ENCODE assay signal across 13 mouse cellular contexts in genomic region chr7:101381512-101381911, GRCm38 (mm10). TPM values are rescaled to one million over a fixed set of nuclear protein-coding genes. Genes with fewer than 3 reads are reported as not detected.
DNase-seq lines count a peak whose midpoint lies in the region.
"Had no signal": no experiment of that assay in that cellular context is flagged by ENCODE, and none has a peak within 500 bp of the region (broad histone marks: within the 10 kb centered on the region; RNA-seq: fewer than 3 reads in every experiment).

No protein-coding gene starts in this region.

- DNase-seq in adrenal gland, postnatal 14 days, result peak; percentile 37
- no peak for DNase-seq in adrenal gland, adult 8-10 months
- DNase-seq in kidney, adult 8-10 months, result peak; percentile 75 to 79
- DNase-seq in kidney, postnatal 4 days, result no peak
- peak; percentile 37 for DNase-seq in A20 (ENCODE audit: low read depth, low spot score)
- peak; percentile 47 for DNase-seq in kidney, postnatal 10 days
- DNase-seq in thymus, postnatal 25 days, result no peak
- no peak for DNase-seq in ovary, postnatal 36 days (ENCODE audit: low spot score)
- DNase-seq: lung, postnatal 14 days; right cerebral cortex, adult 18-20 months; thymus, postnatal 4 days had no signal

RNA-seq across cellular contexts. Expression of gene Gm45837, which starts 29.2 kb away (rescaled TPM):
- not detected in 2 replicates for total RNA-seq in adrenal gland, postnatal 14 days (2021)
- 1 to 10 TPM in 2 of 4 experiments, not detected in 2; 4.4 to 8.6 TPM for total RNA-seq in adrenal gland, adult 8-10 months (2022)
- total RNA-seq: left cerebral cortex, postnatal 25 days; MEL had no signal

RNA-seq across cellular contexts. Expression of gene Arap1, which starts 33.6 kb away (rescaled TPM):
- total RNA-seq in adrenal gland, postnatal 14 days (2021), result 39.7 and 55.7 TPM in 2 replicates
- 10 to 100 TPM; 34.8 to 67.7 (median 49.6) TPM for total RNA-seq in adrenal gland, adult 8-10 months (2022)

RNA-seq across cellular contexts. Expression of gene Pde2a, which starts 40.0 kb away (rescaled TPM):
- total RNA-seq in adrenal gland, postnatal 14 days (2021), result 132 and 141 TPM in 2 replicates
- total RNA-seq in adrenal gland, adult 8-10 months (2022), result 100 to 1,000 TPM; 219 to 291 (median 255) TPM

Comparison
In these comparisons a context has a peak if more than half of its experiments do, and no peak if none do; other contexts are left out.
1. DNase-seq: peak in adrenal gland, postnatal 14 days (single experiment), kidney, adult 8-10 months (2 of 2), A20 (single experiment) and kidney, postnatal 10 days (single experiment); none in adrenal gland, adult 8-10 months (single experiment), kidney, postnatal 4 days (0 of 2), thymus, postnatal 25 days (single experiment) and ovary, postnatal 36 days (single experiment).